Mouse (Mus musculus) c-Kit-positive CD71-positive TER-119-negative erythroid progenitor cells, embryonic 14.5 days (primary cell): ENCODE measurements around the gene Efna2.

Experiments
- DNase-seq: peaks from one replicate; pipeline ENCODE4 v3.0.0-alpha.2; 2013; ENCODE audit warnings: low read depth

Gene Efna2

DNA sequence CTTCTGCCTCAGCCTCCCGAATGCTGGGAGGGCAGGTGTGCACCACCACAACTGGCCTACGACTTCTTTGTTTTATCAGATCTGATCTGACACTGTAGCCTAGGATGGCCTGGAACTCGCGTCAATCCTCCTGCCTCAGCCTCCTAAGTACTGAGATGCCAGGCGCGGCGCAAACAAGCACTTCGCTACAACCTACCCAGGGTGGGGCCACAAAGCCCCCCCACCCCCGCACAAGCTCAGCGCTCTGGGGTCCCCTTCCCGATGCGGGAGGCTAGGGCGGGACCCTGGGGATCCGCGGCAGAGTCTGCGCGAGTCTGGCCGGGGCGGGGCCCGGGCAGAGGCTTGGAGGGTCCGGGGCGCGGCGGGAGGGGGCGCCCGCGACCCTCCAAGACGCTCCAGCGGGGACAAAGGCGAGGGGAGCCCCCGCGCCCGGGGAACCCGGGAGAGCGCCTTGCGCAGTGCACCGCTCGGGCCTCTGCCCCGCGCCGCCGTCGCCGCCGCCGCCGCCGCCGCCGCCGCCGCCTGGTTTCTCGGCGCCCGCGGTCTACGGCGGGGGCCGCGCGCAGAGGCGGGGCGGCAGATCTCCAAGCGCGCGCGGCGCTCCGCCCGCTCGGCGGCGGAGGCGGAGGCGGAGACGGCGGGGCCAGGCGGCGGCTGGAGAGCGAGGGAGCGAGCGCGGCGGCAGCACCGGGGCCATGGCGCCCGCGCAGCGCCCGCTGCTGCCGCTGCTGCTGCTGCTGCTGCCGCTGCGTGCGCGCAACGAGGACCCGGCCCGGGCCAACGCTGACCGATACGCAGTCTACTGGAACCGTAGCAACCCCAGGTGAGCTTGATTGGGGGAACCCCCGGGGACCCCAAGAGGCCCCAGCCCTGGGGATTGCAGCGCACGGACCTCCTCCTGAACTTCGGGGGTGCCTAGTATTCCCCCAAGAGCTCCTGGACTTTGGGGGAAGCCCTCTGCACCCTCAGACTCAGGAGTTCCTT lies at the start of gene Efna2:
Gene Efna2, plus strand, starts transcription at position 415 of the 984 bp plus-strand sequence.
- DNase-seq: no peak

DNA sequence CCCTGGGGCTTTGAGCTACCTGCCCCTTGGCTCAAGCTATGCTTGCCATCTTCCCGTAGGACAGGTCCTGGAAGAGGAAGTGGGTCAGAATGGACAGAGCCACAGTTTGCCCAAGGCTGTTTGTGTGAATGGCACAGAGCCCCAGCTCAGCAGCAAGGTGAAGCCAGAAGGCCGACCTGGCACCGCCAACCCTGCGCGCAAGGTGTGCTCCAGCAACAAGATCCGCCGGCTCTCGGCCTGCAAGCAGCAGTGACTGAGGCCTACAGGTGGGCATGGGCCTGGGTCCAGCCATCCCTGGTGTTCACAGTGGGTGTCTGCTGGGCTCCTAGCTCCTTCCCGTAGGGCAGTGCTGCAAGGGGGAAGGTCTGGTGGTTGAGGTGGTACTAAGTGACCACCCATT lies 49.4 kb upstream of the Efna2 start:
- DNase-seq: no peak

DNA sequence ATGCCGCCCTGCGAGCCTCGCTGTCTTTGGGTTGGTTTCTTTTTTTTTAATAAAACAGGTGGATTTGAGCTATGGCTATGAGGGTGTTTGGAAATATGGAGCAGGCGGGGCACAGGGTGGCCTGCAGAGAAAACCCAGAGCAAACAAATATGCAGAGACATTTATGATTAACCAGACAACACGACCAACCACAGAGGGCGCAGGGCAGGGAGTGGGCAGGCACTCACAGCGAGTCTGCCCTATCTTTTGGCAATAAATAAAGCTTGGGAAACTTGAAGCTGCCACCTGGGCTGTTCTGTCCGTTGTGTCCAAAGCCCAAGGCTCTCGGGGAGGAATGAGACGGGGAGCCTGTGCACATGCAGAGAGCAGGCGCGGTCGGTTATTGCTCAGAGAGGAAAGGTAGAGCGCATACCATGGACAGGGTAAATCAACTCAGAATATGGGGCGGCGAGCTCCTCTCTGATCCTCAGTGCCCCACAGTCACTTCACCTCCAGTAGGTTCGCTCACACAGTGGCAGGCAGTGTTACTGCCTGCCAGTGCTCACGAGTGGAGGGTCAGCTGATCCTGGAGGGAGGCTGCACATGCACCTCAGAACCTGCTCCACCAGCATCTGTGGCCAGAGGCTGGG lies 48.8 kb upstream of the Efna2 start:
- no peak for DNase-seq

- DNase-seq: no peak
These were observed 47.8 kb upstream of the Efna2 start for GRCm38 (mm10) chr10:80131316-80131951.

GRCm38 (mm10) chr10:80131952-80132350 lies 47.3 kb upstream of the Efna2 start:
- DNase-seq: no peak

DNA sequence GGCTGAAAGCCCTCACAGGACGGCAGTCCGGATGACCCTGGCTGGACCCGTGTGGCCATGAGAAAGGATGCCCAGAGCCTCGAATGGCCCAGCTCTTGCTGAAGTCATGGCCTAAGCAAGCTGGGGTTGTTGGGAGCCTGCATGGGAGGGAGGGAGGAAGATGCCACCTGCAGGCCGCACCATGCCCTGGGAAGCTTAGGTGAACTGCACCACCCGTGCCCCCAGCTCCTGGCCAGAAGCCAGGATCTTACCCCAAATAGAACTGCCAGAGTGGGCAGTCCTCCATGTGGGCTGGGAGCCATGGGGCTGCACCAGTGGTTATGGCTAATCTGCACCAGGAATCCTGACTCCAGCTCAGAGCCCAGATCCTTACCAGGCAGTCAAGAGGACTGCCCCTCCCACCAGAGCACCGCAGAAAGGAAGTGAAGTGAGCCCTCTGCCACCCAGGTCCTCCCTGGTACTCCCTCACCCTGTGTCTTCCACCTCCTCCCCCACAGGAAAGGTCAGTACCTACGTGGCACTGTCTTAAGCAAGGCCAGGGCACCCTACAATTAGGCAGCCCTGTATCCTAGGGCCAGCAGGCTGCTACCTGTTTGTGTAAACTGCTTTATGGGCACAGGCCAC lies 45.9 kb upstream of the Efna2 start:
- DNase-seq: no peak

DNA sequence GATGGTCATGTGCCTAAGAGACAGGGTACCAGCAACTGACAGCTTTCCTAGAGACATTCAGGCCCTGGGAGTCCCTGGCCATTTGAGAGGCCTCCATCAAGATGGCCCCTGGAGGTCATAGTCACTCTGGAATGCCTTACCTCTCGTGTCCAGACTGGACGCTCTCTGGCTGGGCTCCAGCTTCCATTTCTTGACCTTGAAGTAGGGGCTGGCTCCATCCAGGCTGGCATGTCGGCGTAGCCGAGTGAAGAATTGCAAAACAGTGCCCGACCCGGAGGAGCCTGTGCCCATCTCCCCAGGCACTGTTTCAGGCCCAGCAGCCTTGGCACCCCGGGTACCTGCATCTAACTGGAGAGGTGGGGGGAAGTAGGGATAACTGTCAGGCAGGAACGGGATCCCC lies 44.9 kb upstream of the Efna2 start:
- DNase-seq: no peak

GRCm38 (mm10) chr10:80135161-80135560 lies 44.1 kb upstream of the Efna2 start:
- no peak for DNase-seq

- no peak for DNase-seq
These were observed 43.6 kb upstream of the Efna2 start for GRCm38 (mm10) chr10:80135641-80136040.

- DNase-seq: no peak
These were observed 42.9 kb upstream of the Efna2 start for GRCm38 (mm10) chr10:80136179-80136951.

DNA sequence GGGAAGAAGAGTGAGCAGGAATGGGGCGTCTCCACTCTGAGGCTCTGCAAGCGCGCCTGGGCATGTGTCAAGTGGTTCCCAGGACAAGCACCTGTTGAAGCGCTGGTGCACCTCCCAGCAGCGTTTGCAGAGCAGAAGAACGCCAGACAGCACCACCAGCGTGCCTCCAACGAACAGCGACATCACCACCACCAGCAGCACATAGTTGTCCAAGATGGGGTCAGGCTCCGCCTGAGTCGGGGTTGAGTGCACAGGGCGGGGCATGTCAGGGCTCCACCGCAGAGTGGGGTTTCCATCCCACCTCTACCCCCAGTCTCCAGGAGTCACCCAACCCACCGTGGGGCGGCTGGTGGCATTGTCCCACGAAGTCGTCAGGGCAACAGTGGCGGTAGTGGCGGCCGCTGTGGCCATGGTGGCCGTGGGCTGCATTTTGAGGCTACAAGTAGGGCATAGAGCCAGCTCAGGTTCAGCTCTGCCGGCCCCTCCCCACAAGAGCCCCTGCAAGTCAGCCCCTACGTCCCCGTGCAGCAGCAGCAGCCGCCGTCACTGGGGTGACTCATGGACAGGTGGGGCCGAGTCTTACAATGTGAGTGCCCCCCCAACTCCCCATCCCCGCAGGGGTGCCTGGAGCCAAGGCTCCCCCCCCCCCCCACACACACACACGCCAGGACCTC lies 42.2 kb upstream of the Efna2 start:
- DNase-seq: no peak

GRCm38 (mm10) chr10:80137626-80138552 lies 41.4 kb upstream of the Efna2 start:
- DNase-seq: no peak

DNA sequence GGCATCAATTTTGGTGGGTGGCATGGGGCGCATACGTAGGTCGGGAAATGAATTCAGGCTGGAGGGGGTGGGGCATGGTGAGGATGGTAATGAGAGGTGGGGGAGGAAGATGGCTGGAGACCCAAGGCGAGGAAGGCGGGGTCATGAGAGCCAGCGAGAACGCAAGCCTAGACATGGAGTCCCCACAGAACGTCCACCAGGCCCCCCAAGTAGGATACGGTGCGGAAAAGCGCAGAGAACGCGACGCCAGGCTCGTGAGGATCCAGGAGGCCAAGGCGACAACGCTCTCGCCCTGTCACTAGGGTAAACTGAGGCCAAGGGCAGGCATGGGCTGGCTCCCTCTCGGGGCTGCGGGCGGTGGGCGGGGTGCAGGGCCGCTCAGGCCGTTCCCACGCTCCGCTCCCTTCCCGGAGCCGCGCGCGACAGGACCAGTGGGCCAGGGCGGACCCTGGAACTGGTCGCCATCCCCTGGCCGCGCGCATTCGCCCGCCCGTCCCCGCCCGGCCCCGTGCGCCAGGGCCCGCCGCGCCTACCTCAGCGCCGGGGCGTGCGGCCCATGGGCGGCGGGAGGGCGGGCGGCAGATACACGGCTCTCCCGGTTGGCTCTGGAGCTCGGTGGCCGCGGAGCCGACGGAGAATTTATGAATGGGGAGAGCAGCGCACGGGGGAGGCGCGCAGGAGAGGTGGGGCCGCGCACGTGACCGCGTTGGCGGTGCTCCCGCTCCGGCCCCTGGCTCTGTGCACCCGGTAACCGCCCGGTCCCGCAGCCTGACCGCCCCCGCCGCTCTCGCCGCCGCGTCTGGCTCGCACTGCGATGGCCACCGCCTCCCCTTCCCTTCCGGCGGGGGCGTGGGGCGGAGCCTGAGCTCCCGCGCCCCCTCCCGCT lies 40.5 kb upstream of the Efna2 start, which contains the start of gene Atp5d:
Gene Atp5d, plus strand, starts transcription at position 80 of the 886 bp plus-strand sequence.
- DNase-seq: no peak

DNA sequence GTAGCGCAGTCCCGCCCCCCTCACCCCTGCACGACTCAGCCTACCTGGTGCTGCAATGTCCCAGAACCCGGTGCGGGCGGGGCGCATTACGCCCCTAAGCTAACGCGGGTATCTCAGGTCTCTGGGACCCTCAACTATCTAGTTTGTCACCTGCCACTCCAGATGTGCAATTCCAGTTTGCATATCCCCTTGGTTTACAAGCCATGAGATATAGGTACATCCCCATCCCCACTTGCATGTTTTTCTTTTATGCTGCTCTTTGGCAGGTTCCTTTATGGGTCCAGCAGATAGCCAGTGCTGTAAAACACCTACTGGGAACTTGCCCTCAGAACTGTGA lies 39.9 kb upstream of the Efna2 start:
- DNase-seq: no peak

DNA sequence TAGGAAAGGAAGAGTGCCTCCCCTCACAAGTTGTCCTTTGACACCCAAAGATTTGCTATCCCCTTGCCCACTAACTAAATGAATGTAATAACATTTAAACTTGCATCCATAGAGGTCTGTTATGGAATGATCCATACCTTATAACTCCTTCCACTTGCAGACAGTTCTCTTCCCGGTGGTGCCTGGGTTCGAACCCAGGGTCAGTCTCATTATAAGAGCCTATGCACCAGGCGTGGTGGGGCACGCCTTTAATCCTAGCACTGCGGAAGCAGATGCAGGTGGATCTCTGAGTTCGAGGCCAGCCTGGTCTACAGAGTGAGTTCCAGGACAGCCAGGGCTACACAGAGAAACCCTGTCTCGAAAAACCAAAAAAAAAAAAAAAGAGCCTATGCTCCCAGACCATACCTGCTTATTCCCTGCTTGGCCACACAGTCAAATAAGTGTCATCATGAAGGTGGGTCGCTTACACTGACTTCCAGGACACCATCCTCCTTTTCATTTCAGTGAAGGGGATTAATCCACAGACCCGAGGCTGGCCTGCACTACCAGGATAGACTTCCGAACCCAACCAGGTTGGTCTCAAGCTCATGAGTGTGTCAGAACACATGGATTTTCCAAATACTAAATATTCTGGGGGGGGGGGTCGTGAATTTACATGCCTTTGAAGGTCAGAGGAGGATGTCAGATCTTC lies 39.2 kb upstream of the Efna2 start:
- DNase-seq: no peak

- DNase-seq: no peak
These were observed 38.6 kb upstream of the Efna2 start, which contains the start of gene Cbarp for GRCm38 (mm10) chr10:80140666-80141035. Gene Cbarp (minus strand): TSS chr10:80140835.

DNA sequence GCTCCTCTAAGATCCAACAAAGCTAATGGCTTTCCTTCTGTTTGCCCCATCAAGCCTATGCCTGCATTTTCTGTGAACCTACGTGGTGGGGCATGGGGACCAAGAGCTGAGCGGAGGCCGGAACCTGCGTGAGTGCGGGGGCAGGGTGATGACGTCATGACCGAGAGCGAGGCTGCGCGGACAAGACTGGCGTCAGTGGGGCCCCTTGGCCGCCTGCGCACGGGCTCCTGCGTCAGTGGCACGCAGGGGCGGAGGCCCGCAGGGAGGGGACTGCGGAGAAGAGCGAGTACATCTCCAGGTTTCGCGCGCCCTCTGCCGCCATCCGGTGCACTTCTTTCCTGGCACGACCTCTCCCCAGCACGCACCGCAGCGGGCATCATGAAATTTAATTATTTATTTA lies 38.0 kb upstream of the Efna2 start:
- peak; percentile 92 for DNase-seq
